Mouse (Mus musculus) embryonic facial prominence, embryonic 12.5 days (tissue): ENCODE measurements around the gene Cacng8. TPM values are rescaled to one million over a fixed set of nuclear protein-coding genes. Genes with fewer than 3 reads are reported as not detected.

ENCODE experiments used
- ATAC-seq: fragments of 200-750 bp; cut with Nextera tagmentation; 2 replicates; pipeline ENCODE4 v1.8.0; 2017; ENCODE audit not compliant: insufficient number of reproducible peaks, insufficient read depth, low FRiP score, low TSS enrichment
- H3K27ac ChIP-seq: fragments of 300-500 bp; sonication (generic); 2 replicates; pipeline ENCODE4 v1.5.1; 2016; ENCODE audit warnings: mild to moderate bottlenecking
- H3K27me3 ChIP-seq: fragments of 300-500 bp; sonication (generic); 2 replicates; pipeline ENCODE4 v1.6.1; 2016; ENCODE audit warnings: mild to moderate bottlenecking, moderate library complexity
- H3K36me3 ChIP-seq: fragments of 300-500 bp; sonication (generic); 2 replicates; pipeline ENCODE4 v1.6.1; 2016; ENCODE audit warnings: mild to moderate bottlenecking
- H3K4me1 ChIP-seq: fragments of 300-500 bp; sonication (generic); 2 replicates; pipeline ENCODE4 v1.6.1; 2016
- H3K4me2 ChIP-seq: fragments of 300-500 bp; sonication (generic); replicated peaks from 2 replicates; pipeline ENCODE4 v1.6.1; 2016; ENCODE audit warnings: mild to moderate bottlenecking, moderate library complexity
- H3K4me3 ChIP-seq: fragments of 300-500 bp; sonication (generic); 2 replicates; pipeline ENCODE4 v1.5.1; 2016; ENCODE audit warnings: mild to moderate bottlenecking
- H3K9ac ChIP-seq: fragments of 300-500 bp; sonication (generic); 2 replicates; pipeline ENCODE4 v1.6.1; 2016; ENCODE audit warnings: mild to moderate bottlenecking, moderate library complexity
- H3K9me3 ChIP-seq: fragments of 300-500 bp; sonication (generic); 2 replicates; pipeline ENCODE4 v1.6.1; 2016; ENCODE audit warnings: mild to moderate bottlenecking, moderate library complexity
- WGBS: fragments of 180-500 bp; shearing (Covaris S2); methylation state at CpG from one replicate; pipeline ENCODE4 v1.1.7; 2016; 5-methylcytosine and 5-hydroxymethylcytosine counted together
- polyA plus RNA-seq: library from polyadenylated mRNA; unstranded; fragments of >200 nt; fragmentation: Nextera tagmentation; extraction: Ambion mirVana; gene quantifications from 2 replicates; pipeline ENCODE4 v1.2.1, GENCODE M21; 2016

Cacng8 gene
- polyA plus RNA-seq, 1 experiment from 2014 or later: 7.3 TPM

DNA sequence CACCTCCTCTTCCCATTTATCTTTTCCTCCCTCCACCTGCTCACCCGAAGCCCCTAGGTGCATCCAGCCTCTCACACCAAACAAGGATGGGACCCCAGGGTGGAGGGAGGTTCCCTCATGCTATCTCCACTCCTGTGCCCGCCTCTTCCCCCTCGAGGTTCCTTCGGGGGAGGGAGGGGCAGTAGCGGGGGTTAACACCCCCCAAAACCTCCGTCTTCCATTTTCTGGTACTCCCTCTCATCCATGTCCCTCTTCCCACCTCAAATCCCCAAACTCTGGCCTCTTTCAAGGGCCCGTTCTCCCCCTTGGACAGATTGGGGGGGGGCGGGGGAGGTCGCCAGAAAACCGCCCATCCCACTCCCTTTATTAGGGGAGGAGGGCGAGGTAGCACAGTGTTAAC lies 22.9 kb upstream of the Cacng8 start:
- Histone ChIP-seq H3K4me1 (peaks cover 6% of the 10 kb centered on the region), H3K27ac (no peak overlapping the region), H3K27me3 (peaks cover 18% of the 10 kb centered on the region), H3K36me3 (peaks cover 23% of the 10 kb centered on the region; the same call in 1 of the 2 replicates), H3K4me2 (peak overlapping the region; percentile 32), H3K4me3 (no peak overlapping the region), H3K9ac (no peak overlapping the region), H3K9me3 (no peaks in the 10 kb centered on the region)
- ATAC-seq: no peak
- WGBS: 7% methylated on average over 10 of the region's 11 CpGs

GRCm38 (mm10) chr7:3368311-3368710 lies 22.2 kb upstream of the Cacng8 start:
- ATAC-seq: no peak
- peaks cover 18% of the 10 kb centered on the region for H3K27me3 ChIP-seq
- no peak overlapping the region for H3K27ac ChIP-seq
- peaks cover 6% of the 10 kb centered on the region for H3K4me1 ChIP-seq
- no peak overlapping the region for H3K4me3 ChIP-seq
- no peak overlapping the region for H3K4me2 ChIP-seq
- no peak overlapping the region for H3K9ac ChIP-seq
- H3K36me3 ChIP-seq: peaks cover 23% of the 10 kb centered on the region; the same call in 1 of the 2 replicates
- 32% methylated on average over 12 of the region's 12 CpGs for WGBS
- no peaks in the 10 kb centered on the region for H3K9me3 ChIP-seq

GRCm38 (mm10) chr7:3369189-3369588 lies 21.3 kb upstream of the Cacng8 start:
- no peak overlapping the region for H3K4me2 ChIP-seq
- H3K27me3 ChIP-seq: peaks cover 18% of the 10 kb centered on the region
- H3K9me3 ChIP-seq: no peaks in the 10 kb centered on the region
- H3K9ac ChIP-seq: no peak overlapping the region
- ATAC-seq: no peak
- peaks cover 6% of the 10 kb centered on the region for H3K4me1 ChIP-seq
- no peak overlapping the region for H3K4me3 ChIP-seq
- peaks cover 20% of the 10 kb centered on the region; the same call in 1 of the 2 replicates for H3K36me3 ChIP-seq
- H3K27ac ChIP-seq: no peak overlapping the region
- 77% methylated on average over 6 of the region's 6 CpGs for WGBS

DNA sequence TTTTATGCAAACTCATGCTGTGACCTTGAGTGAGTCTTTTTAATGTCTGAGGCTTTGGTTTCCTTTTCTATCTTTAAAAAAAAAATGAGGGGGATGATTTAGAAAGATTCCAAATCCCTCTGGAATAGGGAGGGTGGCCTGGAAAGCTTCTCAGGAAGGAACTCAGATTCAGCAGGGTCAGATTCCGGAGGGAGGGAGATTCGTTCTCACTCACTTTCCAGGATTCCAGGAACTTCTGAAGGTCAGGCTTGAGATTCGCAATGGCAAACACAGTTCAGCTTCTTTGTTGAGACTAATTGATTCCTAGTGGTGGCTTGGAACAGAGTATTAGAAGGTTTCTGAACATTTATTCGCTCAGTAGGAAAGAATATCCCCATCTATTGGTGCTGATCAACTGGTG lies 20.1 kb upstream of the Cacng8 start:
- H3K9ac ChIP-seq: no peak overlapping the region
- no peak overlapping the region for H3K4me3 ChIP-seq
- no peaks in the 10 kb centered on the region for H3K9me3 ChIP-seq
- peaks cover 6% of the 10 kb centered on the region for H3K4me1 ChIP-seq
- H3K27ac ChIP-seq: no peak overlapping the region
- peaks cover 12% of the 10 kb centered on the region for H3K27me3 ChIP-seq
- 46% methylated on average over 4 of the region's 4 CpGs for WGBS
- H3K36me3 ChIP-seq: peaks cover 8% of the 10 kb centered on the region; the same call in 1 of the 2 replicates
- ATAC-seq: no peak
- H3K4me2 ChIP-seq: no peak overlapping the region

DNA sequence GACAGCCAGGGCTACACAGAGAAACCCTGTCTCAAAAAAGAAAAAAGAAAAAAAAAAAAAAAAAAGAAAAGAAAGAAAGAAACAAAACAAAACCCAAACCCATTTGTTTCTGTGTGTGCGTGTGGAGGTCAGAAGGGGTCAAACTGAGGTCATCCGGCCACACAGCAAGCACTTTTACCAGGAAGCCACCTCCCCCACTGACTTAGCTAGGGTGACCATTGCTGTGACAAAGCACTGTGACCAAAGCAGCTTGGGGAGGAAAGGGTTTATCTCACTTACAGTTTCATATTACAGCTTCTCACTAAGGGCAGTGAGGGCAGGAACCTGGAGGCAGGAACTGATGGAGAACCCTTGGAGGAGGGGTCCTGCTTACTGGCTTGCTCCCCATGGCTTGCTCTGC lies 18.1 kb upstream of the Cacng8 start:
- H3K36me3 ChIP-seq: no peaks in the 10 kb centered on the region
- H3K27ac ChIP-seq: no peak overlapping the region
- no peak overlapping the region for H3K4me3 ChIP-seq
- no peak overlapping the region for H3K9ac ChIP-seq
- H3K27me3 ChIP-seq: no peaks in the 10 kb centered on the region
- 57% methylated on average over 2 of the region's 2 CpGs for whole genome bisulfite sequencing
- no peak for ATAC-seq
- H3K9me3 ChIP-seq: no peaks in the 10 kb centered on the region
- H3K4me2 ChIP-seq: no peak overlapping the region
- peaks cover 6% of the 10 kb centered on the region for H3K4me1 ChIP-seq

DNA sequence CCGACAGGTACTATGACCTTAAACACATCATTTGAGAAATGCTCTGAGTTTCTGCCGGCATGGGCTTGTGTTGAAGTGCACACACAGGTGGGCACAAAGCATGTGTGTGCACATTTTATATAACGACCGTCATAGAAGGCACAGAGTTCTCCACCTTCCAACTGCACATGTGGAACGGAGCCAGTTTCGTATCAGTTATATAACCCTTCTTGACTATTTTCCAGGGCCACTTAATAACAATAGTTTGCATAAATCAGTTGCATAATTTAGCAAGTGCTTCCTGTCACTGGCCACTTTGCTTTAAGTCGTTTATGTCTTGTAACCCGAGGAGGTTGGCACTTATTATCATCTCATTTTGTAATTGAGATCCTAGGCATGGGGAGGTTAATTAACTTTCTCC lies 16.7 kb upstream of the Cacng8 start:
- Histone ChIP-seq H3K27ac (no peak overlapping the region), H3K4me2 (no peak overlapping the region), H3K36me3 (no peaks in the 10 kb centered on the region), H3K27me3 (no peaks in the 10 kb centered on the region), H3K9ac (no peak overlapping the region), H3K4me1 (no peaks in the 10 kb centered on the region), H3K4me3 (no peak overlapping the region), H3K9me3 (no peaks in the 10 kb centered on the region)
- no peak for ATAC-seq
- WGBS: 83% methylated on average over 8 of the region's 8 CpGs

- WGBS: 46% methylated on average over 4 of the region's 4 CpGs
- H3K36me3 ChIP-seq: no peaks in the 10 kb centered on the region
- no peaks in the 10 kb centered on the region for H3K9me3 ChIP-seq
- H3K4me1 ChIP-seq: no peaks in the 10 kb centered on the region
- no peak overlapping the region for H3K4me3 ChIP-seq
- no peak overlapping the region for H3K27ac ChIP-seq
- no peak overlapping the region for H3K4me2 ChIP-seq
- no peak overlapping the region for H3K9ac ChIP-seq
- no peaks in the 10 kb centered on the region for H3K27me3 ChIP-seq
- ATAC-seq: no peak
These were observed 13.7 kb upstream of the Cacng8 start for GRCm38 (mm10) chr7:3376831-3377230.

DNA sequence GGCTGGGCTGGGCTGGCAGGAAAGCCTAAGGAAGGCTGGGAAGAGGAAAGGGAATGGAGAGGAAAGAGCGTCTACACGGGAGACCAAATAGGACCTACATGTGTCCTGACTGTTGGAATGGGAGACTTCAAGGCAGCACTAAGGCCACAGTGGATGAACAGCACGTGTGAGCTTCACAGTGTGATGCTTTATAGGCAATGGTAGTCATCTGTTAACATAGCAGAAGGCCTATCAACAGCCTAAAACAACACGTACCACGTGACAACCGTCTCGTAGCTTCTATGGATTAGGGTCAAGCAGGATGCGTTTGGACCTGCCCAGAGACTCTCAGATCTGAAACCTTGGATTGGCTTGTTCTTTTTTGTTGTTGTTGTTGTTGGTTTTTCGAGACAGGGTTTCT lies 8.4 kb upstream of the Cacng8 start:
- WGBS: 78% methylated on average over 9 of the region's 9 CpGs
- H3K36me3 ChIP-seq: no peaks in the 10 kb centered on the region
- ATAC-seq: no peak
- no peak overlapping the region for H3K4me2 ChIP-seq
- no peaks in the 10 kb centered on the region for H3K9me3 ChIP-seq
- H3K9ac ChIP-seq: no peak overlapping the region
- H3K27ac ChIP-seq: no peak overlapping the region
- no peaks in the 10 kb centered on the region for H3K4me1 ChIP-seq
- H3K27me3 ChIP-seq: no peaks in the 10 kb centered on the region
- H3K4me3 ChIP-seq: no peak overlapping the region

GRCm38 (mm10) chr7:3384807-3385319 lies 5.6 kb upstream of the Cacng8 start:
- Histone ChIP-seq H3K4me3 (no peak overlapping the region), H3K4me1 (peaks cover 7% of the 10 kb centered on the region; the same call in 1 of the 2 replicates), H3K36me3 (no peaks in the 10 kb centered on the region), H3K9me3 (no peaks in the 10 kb centered on the region), H3K27me3 (no peaks in the 10 kb centered on the region), H3K9ac (no peak overlapping the region), H3K27ac (no peak overlapping the region), H3K4me2 (no peak overlapping the region)
- WGBS: 86% methylated on average over 5 of the region's 5 CpGs
- ATAC-seq: no peak

GRCm38 (mm10) chr7:3386036-3386730 lies 4.3 kb upstream of the Cacng8 start:
- Histone ChIP-seq H3K36me3 (no peaks in the 10 kb centered on the region), H3K9ac (no peak overlapping the region), H3K4me1 (peaks cover 9% of the 10 kb centered on the region; the same call in 1 of the 2 replicates), H3K27me3 (no peaks in the 10 kb centered on the region), H3K4me2 (no peak overlapping the region), H3K4me3 (no peak overlapping the region), H3K27ac (no peak overlapping the region), H3K9me3 (no peaks in the 10 kb centered on the region)
- ATAC-seq: no peak
- WGBS: 80% methylated on average over 6 of the region's 6 CpGs

GRCm38 (mm10) chr7:3387761-3388160 lies 2.7 kb upstream of the Cacng8 start:
- Histone ChIP-seq H3K4me3 (no peak overlapping the region), H3K9ac (no peak overlapping the region), H3K36me3 (no peaks in the 10 kb centered on the region), H3K27me3 (no peaks in the 10 kb centered on the region), H3K9me3 (no peaks in the 10 kb centered on the region), H3K4me2 (peak overlapping the region; percentile 12; the same call in 1 of the 2 replicates), H3K27ac (no peak overlapping the region), H3K4me1 (peaks cover 20% of the 10 kb centered on the region; the same call in 1 of the 2 replicates)
- WGBS: 93% methylated on average over 18 of the region's 18 CpGs
- no peak for ATAC-seq

DNA sequence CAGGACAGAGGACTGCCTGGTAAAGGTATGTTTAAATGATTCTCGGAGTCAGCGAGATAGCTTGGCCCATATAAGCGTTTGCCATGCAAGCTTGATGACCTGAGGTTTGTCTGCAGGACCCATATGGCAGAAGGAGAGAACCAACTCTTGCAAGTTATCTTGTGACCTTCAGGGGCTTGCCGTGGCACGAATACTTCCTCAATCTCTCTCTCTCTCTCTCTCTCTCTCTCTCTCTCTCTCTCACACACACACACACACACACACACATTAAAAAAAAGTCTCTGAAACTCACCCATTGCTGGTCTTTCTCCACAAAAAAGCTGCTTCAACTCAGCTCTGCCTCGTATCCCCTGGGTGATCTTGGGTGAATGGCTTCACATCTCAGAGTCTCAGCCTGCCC lies 1.6 kb upstream of the Cacng8 start:
- ATAC-seq: no peak
- H3K4me2 ChIP-seq: peak overlapping the region; percentile 68
- H3K9ac ChIP-seq: no peak overlapping the region
- no peaks in the 10 kb centered on the region for H3K9me3 ChIP-seq
- peaks cover under 1% of the 10 kb centered on the region; the same call in 1 of the 2 replicates for H3K36me3 ChIP-seq
- H3K27ac ChIP-seq: 0 out of 2 replicates have a peak overlapping the region, but pooled peaks have one; percentile 19
- no peaks in the 10 kb centered on the region for H3K27me3 ChIP-seq
- peak overlapping the region; percentile 13; the same call in 1 of the 2 replicates for H3K4me3 ChIP-seq
- H3K4me1 ChIP-seq: peaks cover 20% of the 10 kb centered on the region; the same call in 1 of the 2 replicates
- 61% methylated on average over 6 of the region's 6 CpGs for WGBS
